Mouse (Mus musculus): ENCODE results near the gene Mindy2. TPM values are rescaled to one million over a fixed set of nuclear protein-coding genes. Genes with fewer than 3 reads are reported as not detected.

Gene Mindy2
- polyA plus RNA-seq (2014; fragmentation: Illumina TruSeq; extraction: RNeasy Lipid Tissue Mini Kit (QIAGEN cat#74804); ENCODE audit: low read depth, low replicate concordance) = 13.7 TPM

GRCm38 (mm10) chr9:70657013-70657967, at the start of gene Mindy2:
Gene Mindy2 (minus strand): TSS chr9:70657174.

GRCm38 (mm10) chr9:70678682-70679131, 21.7 kb upstream of the Mindy2 start, which contains the start of gene Adam10:
Gene Adam10 (plus strand): TSS chr9:70678997.

GRCm38 (mm10) chr9:70656130-70657007, 605 bp downstream of the Mindy2 start, which contains the start of gene Gm10642:
Gene Gm10642 (plus strand): TSS chr9:70656251.

Other genes starting within 250 kb of the Mindy2 start
- not detected for gene Ccnb2, start 235.6 kb downstream of the Mindy2 start, polyA plus RNA-seq (2014; fragmentation: Illumina TruSeq; extraction: RNeasy Lipid Tissue Mini Kit (QIAGEN cat#74804); ENCODE audit: low read depth, low replicate concordance)
- 30.2 TPM for gene Rnf111, start 153.4 kb downstream of the Mindy2 start, polyA plus RNA-seq (2014; fragmentation: Illumina TruSeq; extraction: RNeasy Lipid Tissue Mini Kit (QIAGEN cat#74804); ENCODE audit: low read depth, low replicate concordance)
- gene Sltm, start 114.4 kb downstream of the Mindy2 start, polyA plus RNA-seq (2014; fragmentation: Illumina TruSeq; extraction: RNeasy Lipid Tissue Mini Kit (QIAGEN cat#74804); ENCODE audit: low read depth, low replicate concordance) = 28.3 TPM
- not detected for gene Gm10642, start 923 bp downstream of the Mindy2 start, polyA plus RNA-seq (2014; fragmentation: Illumina TruSeq; extraction: RNeasy Lipid Tissue Mini Kit (QIAGEN cat#74804); ENCODE audit: low read depth, low replicate concordance)
- 34.4 TPM for gene Adam10, start 21.8 kb upstream of the Mindy2 start, polyA plus RNA-seq (2014; fragmentation: Illumina TruSeq; extraction: RNeasy Lipid Tissue Mini Kit (QIAGEN cat#74804); ENCODE audit: low read depth, low replicate concordance)